Mouse (Mus musculus) neural tube, embryonic 11.5 days (tissue): ENCODE results near the gene Mrps24. TPM values are rescaled to one million over a fixed set of nuclear protein-coding genes. Genes with fewer than 3 reads are reported as not detected.

Source experiments
- ATAC-seq: fragments of 200-750 bp; cut with Nextera tagmentation; 2 replicates; pipeline ENCODE4 v1.8.0; 2017; ENCODE audit warnings: moderate number of reproducible peaks, mild to moderate bottlenecking, moderate TSS enrichment, moderate library complexity; ENCODE audit not compliant: insufficient read depth, low FRiP score, low TSS enrichment
- DNase-seq: peaks from one replicate; pipeline ENCODE4 v3.0.0-alpha.2; 2015; ENCODE audit warnings: low spot score
- H3K27ac ChIP-seq: fragments of 300-500 bp; sonication (generic); 2 replicates; pipeline ENCODE4 v1.5.1; 2014; ENCODE audit warnings: low read depth, mild to moderate bottlenecking, low read length
- H3K27me3 ChIP-seq: fragments of 300-500 bp; sonication (generic); 2 replicates; pipeline ENCODE4 v1.6.1; 2014; ENCODE audit warnings: mild to moderate bottlenecking, low read length, mixed read lengths; ENCODE audit not compliant: control insufficient read depth, insufficient read depth
- H3K36me3 ChIP-seq: fragments of 300-500 bp; sonication (generic); 2 replicates; pipeline ENCODE4 v1.6.1; 2014; ENCODE audit warnings: mild to moderate bottlenecking, low read length, moderate library complexity, mixed read lengths; ENCODE audit not compliant: control insufficient read depth, insufficient read depth
- H3K4me1 ChIP-seq: fragments of 300-500 bp; sonication (generic); 2 replicates; pipeline ENCODE4 v1.6.1; 2014; ENCODE audit warnings: low read length, mixed read lengths; ENCODE audit not compliant: control insufficient read depth, insufficient read depth
- H3K4me2 ChIP-seq: fragments of 300-500 bp; sonication (generic); 2 replicates; pipeline ENCODE4 v1.6.1; 2014; ENCODE audit warnings: low read depth, mild to moderate bottlenecking, moderate library complexity
- H3K4me3 ChIP-seq: fragments of 300-500 bp; sonication (generic); 2 replicates; pipeline ENCODE4 v1.5.1; 2014; ENCODE audit warnings: low read depth, low read length
- H3K9ac ChIP-seq: fragments of 300-500 bp; sonication (generic); 2 replicates; pipeline ENCODE4 v1.6.1; 2014; ENCODE audit warnings: mild to moderate bottlenecking, low read length
- H3K9me3 ChIP-seq: fragments of 300-500 bp; sonication (generic); 2 replicates; pipeline ENCODE4 v1.6.1; 2016; ENCODE audit warnings: low read length; ENCODE audit not compliant: control insufficient read depth
- WGBS: fragments of 180-500 bp; shearing (Covaris S2); extraction: QIAGEN DNeasy Blood & Tissue Kit; methylation state at CpG from one replicate; pipeline ENCODE4 v1.1.7; 2014; 5-methylcytosine and 5-hydroxymethylcytosine counted together
- polyA plus RNA-seq: library from polyadenylated mRNA; unstranded; fragments of >200 nt; fragmentation: Nextera tagmentation; extraction: Ambion mirVana; gene quantifications from 2 replicates; pipeline ENCODE4 v1.2.1, GENCODE M21; 2014

Mrps24 gene
- polyA plus RNA-seq, 1 experiment from 2014 or later: 146 TPM

DNA sequence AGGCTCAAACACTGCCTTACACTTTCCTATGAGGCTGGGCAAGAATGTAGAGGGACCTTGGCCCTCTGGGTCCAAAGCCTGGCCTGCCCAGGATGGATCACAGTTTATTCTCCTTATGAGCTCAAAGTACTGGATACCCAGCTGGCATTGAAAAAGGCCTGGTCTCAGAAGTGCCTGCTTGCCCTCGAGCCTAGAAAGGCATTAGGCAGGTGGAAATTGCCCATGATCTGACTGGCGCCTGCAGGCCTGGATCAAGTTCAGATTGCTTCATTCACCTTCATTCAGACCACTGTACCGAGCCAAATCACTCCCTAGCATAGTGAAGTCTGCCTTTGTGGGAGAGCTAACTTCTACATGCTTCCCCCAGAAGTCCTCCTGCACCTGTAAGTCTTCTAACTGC is 24.4 kb upstream of the Mrps24 start:
- Histone ChIP-seq H3K9ac (no peak overlapping the region), H3K4me1 (0 out of 2 replicates have a peak, but pooled peaks cover 4% of the 10 kb centered on the region), H3K9me3 (no peaks in the 10 kb centered on the region), H3K4me3 (no peak overlapping the region), H3K4me2 (no peak overlapping the region), H3K27ac (no peak overlapping the region), H3K27me3 (no peaks in the 10 kb centered on the region), H3K36me3 (no peaks in the 10 kb centered on the region)
- WGBS: 75% methylated on average over 3 of the region's 3 CpGs
- DNase-seq (no peak), ATAC-seq (no peak)

DNA sequence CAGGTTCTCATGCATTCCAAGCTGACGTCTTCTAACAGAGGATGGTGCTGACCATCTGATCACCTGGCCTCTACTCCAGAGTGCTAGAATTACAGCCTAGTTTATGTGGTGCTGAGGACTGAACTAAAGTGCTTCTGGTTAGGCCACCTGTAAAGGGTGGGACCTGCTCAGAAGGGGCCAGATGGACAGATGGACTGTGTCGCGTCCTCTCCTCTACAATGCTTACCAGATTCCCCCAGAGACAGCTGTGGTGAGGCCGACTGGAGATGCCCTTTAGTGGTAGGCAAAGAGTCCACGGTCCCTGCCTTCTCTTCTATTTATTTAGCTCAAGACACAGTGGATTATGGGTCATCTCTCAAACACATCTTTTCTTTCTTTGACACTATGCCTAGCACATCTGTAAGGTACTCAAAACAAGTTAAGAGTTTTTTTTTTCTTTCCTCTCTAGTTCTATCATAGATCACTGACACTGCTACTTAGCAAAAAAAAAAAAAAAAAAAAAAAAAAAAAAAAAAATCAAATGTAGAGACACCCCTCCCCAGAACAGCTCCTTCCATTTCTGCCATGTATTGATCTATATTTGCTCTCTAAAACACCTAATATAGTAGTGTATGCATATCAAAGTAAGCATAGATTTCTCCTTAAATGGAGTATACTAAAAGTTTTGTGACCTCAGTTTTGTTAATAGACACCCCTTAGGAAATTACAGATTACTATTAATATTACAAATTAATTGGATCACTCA is 23.6 kb upstream of the Mrps24 start:
- Histone ChIP-seq H3K4me3 (no peak overlapping the region), H3K9me3 (no peaks in the 10 kb centered on the region), H3K36me3 (no peaks in the 10 kb centered on the region), H3K4me2 (no peak overlapping the region), H3K4me1 (0 out of 2 replicates have a peak, but pooled peaks cover 4% of the 10 kb centered on the region), H3K27me3 (no peaks in the 10 kb centered on the region), H3K9ac (no peak overlapping the region), H3K27ac (no peak overlapping the region)
- WGBS: 77% methylated on average over 5 of the region's 5 CpGs
- no peak for ATAC-seq
- no peak for DNase-seq

DNA sequence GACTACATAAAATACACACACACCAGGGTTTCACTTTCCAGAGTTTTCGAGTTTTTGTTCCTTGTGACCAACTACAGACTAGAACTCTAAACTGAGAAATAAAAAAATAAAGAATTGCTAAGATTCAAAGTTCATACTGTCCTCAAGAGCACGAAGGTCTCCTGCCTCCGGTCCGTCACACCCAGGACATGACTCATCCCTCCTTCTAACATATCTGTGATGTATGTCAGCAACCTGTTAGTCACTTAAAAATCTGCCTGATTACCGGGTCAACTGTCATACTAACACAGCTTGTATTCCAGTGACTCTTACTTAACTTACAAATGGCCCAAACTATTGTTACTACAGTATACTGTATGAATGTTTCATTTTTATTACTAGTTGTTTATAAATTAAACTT is 21.7 kb upstream of the Mrps24 start:
- WGBS: 93% methylated on average over 5 of the region's 5 CpGs
- Histone ChIP-seq H3K4me2 (no peak overlapping the region), H3K9ac (no peak overlapping the region), H3K27ac (no peak overlapping the region), H3K4me3 (no peak overlapping the region), H3K36me3 (no peaks in the 10 kb centered on the region), H3K4me1 (0 out of 2 replicates have a peak, but pooled peaks cover 4% of the 10 kb centered on the region), H3K9me3 (no peaks in the 10 kb centered on the region), H3K27me3 (no peaks in the 10 kb centered on the region)
- ATAC-seq (no peak), DNase-seq (no peak)

DNA sequence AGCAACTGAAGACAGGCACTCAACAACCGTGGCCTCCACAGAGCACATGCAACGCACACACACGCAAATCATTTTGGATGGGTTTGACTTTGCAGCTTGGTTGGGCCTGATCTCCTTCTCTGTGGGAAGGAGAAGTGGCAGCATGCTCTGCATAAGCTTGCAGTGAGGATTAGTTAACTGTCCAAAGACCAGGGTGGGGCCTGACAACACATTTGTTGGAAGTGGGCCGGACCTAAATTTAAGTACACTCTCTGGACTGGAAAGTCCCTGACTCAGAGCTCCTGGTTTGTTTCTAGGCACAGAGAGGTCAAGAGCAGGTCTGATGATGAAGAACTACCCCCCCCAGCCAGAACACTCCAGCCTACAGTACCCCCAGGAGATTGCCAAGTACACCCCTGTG is 18.8 kb upstream of the Mrps24 start:
- Histone ChIP-seq H3K9me3 (no peaks in the 10 kb centered on the region), H3K9ac (no peak overlapping the region), H3K4me2 (no peak overlapping the region), H3K4me1 (no peaks in the 10 kb centered on the region), H3K27me3 (no peaks in the 10 kb centered on the region), H3K36me3 (no peaks in the 10 kb centered on the region), H3K4me3 (no peak overlapping the region), H3K27ac (no peak overlapping the region)
- DNase-seq: no peak
- 89% methylated on average over 4 of the region's 4 CpGs for WGBS
- ATAC-seq: no peak

DNA sequence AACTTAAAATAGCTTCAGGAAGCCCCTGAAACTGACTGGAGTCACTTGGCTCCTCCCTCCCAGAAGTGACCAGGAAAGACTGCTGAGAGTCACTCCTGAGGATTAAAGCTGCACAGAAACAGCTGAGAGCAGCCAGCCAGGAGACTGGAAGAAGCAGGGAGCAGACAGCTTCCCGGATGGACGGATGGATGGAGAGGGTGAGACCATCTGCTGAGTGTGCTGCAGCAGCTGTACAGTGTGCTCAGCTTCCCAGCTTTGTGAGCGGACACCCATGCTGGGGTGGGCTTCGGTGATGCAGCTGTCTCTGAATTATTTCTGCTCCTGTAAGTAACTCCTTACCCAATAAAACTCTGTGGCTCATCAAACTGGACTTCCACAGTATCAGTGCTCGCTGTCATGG is 16.9 kb upstream of the Mrps24 start:
- ATAC-seq: no peak
- no peak overlapping the region for H3K9ac ChIP-seq
- H3K9me3 ChIP-seq: no peaks in the 10 kb centered on the region
- H3K4me1 ChIP-seq: no peaks in the 10 kb centered on the region
- DNase-seq: peak; percentile 21
- H3K4me3 ChIP-seq: no peak overlapping the region
- no peak overlapping the region for H3K4me2 ChIP-seq
- H3K36me3 ChIP-seq: no peaks in the 10 kb centered on the region
- no peak overlapping the region for H3K27ac ChIP-seq
- H3K27me3 ChIP-seq: no peaks in the 10 kb centered on the region
- 76% methylated on average over 5 of the region's 5 CpGs for WGBS

DNA sequence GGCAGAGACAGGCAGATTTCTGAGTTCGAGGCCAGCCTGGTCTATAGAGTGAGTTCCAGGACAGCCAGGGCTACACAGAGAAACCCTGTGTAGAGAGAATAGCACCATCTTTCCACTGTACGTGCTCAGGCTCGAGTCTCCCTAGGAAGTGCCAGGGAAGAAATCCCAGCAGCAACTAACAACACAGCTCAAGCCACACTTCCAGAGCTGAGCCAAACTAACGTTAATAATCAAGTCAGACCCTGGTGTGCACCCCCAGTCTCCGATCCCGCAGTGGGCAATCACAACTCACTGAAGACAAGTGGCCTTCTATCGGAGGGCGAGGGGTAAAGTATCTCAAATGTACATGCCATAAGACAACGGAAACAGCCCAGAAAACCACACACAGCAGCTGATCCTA is 14.1 kb upstream of the Mrps24 start:
- Histone ChIP-seq H3K4me2 (no peak overlapping the region), H3K4me3 (no peak overlapping the region), H3K4me1 (no peaks in the 10 kb centered on the region), H3K27me3 (no peaks in the 10 kb centered on the region), H3K9ac (no peak overlapping the region), H3K9me3 (no peaks in the 10 kb centered on the region), H3K27ac (no peak overlapping the region), H3K36me3 (no peaks in the 10 kb centered on the region)
- 90% methylated on average over 9 of the region's 9 CpGs for WGBS
- ATAC-seq (no peak), DNase-seq (no peak)

DNA sequence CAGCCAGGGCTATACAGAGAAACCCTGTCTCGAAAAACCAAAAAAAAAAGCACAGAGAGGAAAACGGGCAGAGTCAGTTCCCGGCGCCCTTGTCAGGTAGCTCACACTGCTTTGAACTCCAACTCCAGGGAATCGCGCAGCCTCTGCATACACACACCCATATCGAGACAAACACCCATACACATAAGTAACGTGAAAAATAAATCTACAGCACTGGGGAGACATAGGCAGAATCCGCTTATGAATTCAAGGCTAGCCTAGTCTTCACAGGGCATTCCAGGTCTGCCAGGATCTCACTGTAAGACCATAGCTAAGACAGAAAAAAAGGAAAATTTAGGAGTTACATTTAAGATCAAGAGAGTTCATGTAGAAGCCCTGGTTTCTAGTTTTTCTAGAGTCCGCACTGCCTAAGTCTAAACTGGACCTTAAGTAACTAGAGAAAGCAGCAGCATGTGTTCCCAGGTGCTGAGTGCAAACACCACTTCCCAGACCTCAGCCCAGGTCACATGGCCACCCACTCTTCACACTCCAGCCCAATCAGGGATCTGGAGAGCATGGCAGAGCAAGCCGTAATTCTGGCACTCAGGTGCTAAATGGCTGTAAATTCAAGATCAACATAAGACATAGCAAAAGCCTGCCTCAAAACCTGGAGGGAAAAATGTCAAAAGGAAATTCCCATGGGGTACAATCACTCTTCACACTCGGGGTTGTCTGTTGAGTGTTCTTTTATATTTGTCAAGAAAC is 3.3 kb upstream of the Mrps24 start:
- H3K27me3 ChIP-seq: no peaks in the 10 kb centered on the region
- no peak overlapping the region for H3K27ac ChIP-seq
- WGBS: 91% methylated on average over 12 of the region's 12 CpGs
- no peak overlapping the region for H3K4me3 ChIP-seq
- DNase-seq: no peak
- no peaks in the 10 kb centered on the region for H3K4me1 ChIP-seq
- no peak overlapping the region for H3K4me2 ChIP-seq
- ATAC-seq: no peak
- H3K36me3 ChIP-seq: peaks cover 16% of the 10 kb centered on the region
- no peaks in the 10 kb centered on the region for H3K9me3 ChIP-seq
- H3K9ac ChIP-seq: no peak overlapping the region

DNA sequence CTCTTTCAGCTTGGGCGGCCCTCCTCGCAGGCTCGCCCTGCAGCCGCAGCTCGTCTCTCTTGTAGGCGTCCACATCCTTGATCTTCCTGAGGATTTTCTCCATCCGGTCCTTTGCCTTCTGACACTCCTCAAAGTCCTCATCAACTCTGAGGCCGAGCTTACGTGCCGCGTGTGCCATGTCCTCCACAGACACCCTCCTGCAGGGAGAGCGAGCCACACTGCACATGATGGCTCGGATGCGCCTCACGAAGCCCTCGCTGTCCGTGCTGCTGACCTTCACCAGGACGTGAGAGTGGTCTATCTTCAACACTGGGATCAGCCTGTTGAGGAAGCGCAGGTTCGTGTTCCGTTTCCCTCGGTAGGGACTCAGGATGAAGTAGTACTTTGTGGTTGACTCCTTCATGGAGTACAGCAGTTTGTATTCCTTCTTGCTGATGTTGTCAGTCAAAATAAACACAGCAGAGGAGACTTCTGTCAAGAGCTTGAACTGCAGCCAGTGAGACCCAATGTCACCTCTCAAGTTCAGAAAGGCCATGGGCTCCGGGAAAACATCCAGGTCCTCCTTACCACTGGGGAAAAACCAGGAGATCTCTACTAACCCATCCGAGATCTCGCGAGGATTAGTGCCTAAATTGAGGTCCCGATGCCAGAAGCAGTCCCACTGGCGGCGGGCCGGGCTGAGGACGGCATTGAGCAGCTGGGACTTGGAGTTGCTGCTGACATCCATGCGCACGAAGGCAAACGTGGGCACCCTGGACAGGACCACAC is 1.6 kb upstream of the Mrps24 start:
- 94% methylated on average over 34 of the region's 34 CpGs for WGBS
- Histone ChIP-seq H3K36me3 (peaks cover 16% of the 10 kb centered on the region), H3K4me3 (no peak overlapping the region), H3K4me2 (no peak overlapping the region), H3K27me3 (no peaks in the 10 kb centered on the region), H3K27ac (no peak overlapping the region), H3K9ac (no peak overlapping the region), H3K9me3 (no peaks in the 10 kb centered on the region), H3K4me1 (no peaks in the 10 kb centered on the region)
- ATAC-seq: no peak
- no peak for DNase-seq
